Mouse (Mus musculus) lung, postnatal 14 days (tissue): ENCODE measurements around the gene Gm14409.
"Not testable (repeated sequence)": the region's sequence is repeated elsewhere in the genome, so short reads cannot be mapped to it uniquely, and the experiment has no call there.

Experiments used
- DNase-seq: peaks from one replicate; pipeline ENCODE4 v3.0.0; 2021

Gene Gm14409

GRCm38 (mm10) chr2:177266936-177267335 lies at the start of gene Gm14409:
Gene Gm14409, minus strand, starts transcription at chr2:177267036.
- DNase-seq, result not testable (repeated sequence)

GRCm38 (mm10) chr2:177309627-177310026 lies 42.8 kb upstream of the Gm14409 start:
- DNase-seq, result not testable (repeated sequence)

- DNase-seq, result not testable (repeated sequence)
Observed at GRCm38 (mm10) chr2:177304980-177305379, 38.1 kb upstream of the Gm14409 start.

GRCm38 (mm10) chr2:177283701-177284100 lies 16.9 kb upstream of the Gm14409 start:
- DNase-seq, result not testable (repeated sequence)

GRCm38 (mm10) chr2:177277754-177278153 lies 10.9 kb upstream of the Gm14409 start:
- DNase-seq, result not testable (repeated sequence)

GRCm38 (mm10) chr2:177272237-177272636 lies 5.4 kb upstream of the Gm14409 start:
- not testable (repeated sequence) for DNase-seq

GRCm38 (mm10) chr2:177247449-177247848 lies 19.4 kb downstream of the Gm14409 start:
- not testable (repeated sequence) for DNase-seq

- DNase-seq, result not testable (repeated sequence)
Observed at GRCm38 (mm10) chr2:177230461-177230860, 36.4 kb downstream of the Gm14409 start.
